Mouse (Mus musculus): Measurements from ENCODE around the gene Spocd1. TPM values are rescaled to one million over a fixed set of nuclear protein-coding genes. Genes with fewer than 3 reads are reported as not detected.
A peak's percentile ranks its signal among the peaks of the same experiment; 100 is the strongest.

Gene Spocd1
- polyA plus RNA-seq, 1 experiment from 2014 or later = not detected

DNA sequence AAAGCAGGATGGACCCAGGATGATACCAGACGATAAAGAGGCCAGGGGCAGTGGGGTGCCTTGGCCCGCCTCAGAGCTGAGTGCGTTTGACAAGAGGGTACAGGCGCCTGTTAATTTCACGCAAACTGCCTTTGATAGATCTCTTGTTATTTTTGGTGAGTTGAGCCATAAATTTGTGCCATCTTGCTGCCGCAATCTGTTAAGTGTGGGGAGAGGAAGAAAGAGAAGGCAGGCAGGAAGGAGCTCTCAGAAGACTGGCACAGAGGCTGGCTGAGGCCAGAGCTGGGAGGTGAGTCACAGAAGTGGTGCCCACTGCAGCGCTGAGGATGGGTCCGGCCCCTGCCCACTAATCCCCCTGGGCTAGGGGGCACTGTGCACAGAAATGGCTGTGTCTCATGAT, 66.2 kb downstream of the Spocd1 start:
- no peaks in the 10 kb centered on the region for H3K9me3 ChIP-seq (ENCODE audit: control insufficient read depth, low read length)
- WGBS = 90% methylated on average over 8 of the region's 8 CpGs
- no peaks in the 10 kb centered on the region for H3K36me3 ChIP-seq (ENCODE audit: control insufficient read depth, insufficient read depth, low read length)
- H3K27me3 ChIP-seq (ENCODE audit: control insufficient read depth, insufficient read depth, low read length) = 0 out of 2 replicates have a peak, but pooled peaks cover 3% of the 10 kb centered on the region
- no peak for ATAC-seq (ENCODE audit: low FRiP score)
- no peak overlapping the region for H3K4me3 ChIP-seq (ENCODE audit: low read depth, low read length)
- H3K27ac ChIP-seq (ENCODE audit: low read depth, low read length) = no peak overlapping the region
- no peaks in the 10 kb centered on the region for H3K4me1 ChIP-seq (replicated peaks; ENCODE audit: control insufficient read depth, insufficient read depth, low read length)
- no peak for DNase-seq (ENCODE audit: low spot score)
- H3K9ac ChIP-seq (ENCODE audit: low read depth, low read length) = no peak overlapping the region
- no peak overlapping the region for H3K4me2 ChIP-seq (replicated peaks; ENCODE audit: low read depth, low read length)

DNA sequence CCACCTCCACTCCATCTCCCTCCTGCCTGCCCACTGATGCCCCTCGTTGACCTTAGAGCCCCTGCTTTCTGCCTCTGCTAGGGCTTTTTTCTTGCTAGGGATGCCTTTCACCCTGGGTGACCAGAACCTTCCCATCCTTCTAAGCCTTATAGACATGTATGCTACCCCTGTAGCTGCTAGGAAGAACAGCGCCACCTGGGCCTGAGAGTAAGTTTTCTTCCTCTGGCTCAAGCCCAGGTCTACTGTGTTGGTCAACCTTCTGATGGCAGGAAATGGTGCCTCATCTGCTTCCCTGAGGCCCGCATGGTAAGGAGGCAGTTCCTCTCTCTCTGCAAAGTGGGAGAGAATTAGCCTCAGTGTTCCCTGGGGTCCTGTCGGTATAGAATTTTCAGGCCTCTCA, 67.0 kb downstream of the Spocd1 start:
- 81% methylated on average over 4 of the region's 4 CpGs for WGBS
- no peak overlapping the region for H3K4me3 ChIP-seq (ENCODE audit: low read depth, low read length)
- ATAC-seq (ENCODE audit: low FRiP score) (no peak), DNase-seq (ENCODE audit: low spot score) (no peak)
- no peak overlapping the region for H3K4me2 ChIP-seq (replicated peaks; ENCODE audit: low read depth, low read length)
- H3K27me3 ChIP-seq (ENCODE audit: control insufficient read depth, insufficient read depth, low read length) = 0 out of 2 replicates have a peak, but pooled peaks cover 3% of the 10 kb centered on the region
- no peaks in the 10 kb centered on the region for H3K4me1 ChIP-seq (replicated peaks; ENCODE audit: control insufficient read depth, insufficient read depth, low read length)
- H3K9me3 ChIP-seq (ENCODE audit: control insufficient read depth, low read length) = no peaks in the 10 kb centered on the region
- no peak overlapping the region for H3K9ac ChIP-seq (ENCODE audit: low read depth, low read length)
- no peak overlapping the region for H3K27ac ChIP-seq (ENCODE audit: low read depth, low read length)
- no peaks in the 10 kb centered on the region for H3K36me3 ChIP-seq (ENCODE audit: control insufficient read depth, insufficient read depth, low read length)

DNA sequence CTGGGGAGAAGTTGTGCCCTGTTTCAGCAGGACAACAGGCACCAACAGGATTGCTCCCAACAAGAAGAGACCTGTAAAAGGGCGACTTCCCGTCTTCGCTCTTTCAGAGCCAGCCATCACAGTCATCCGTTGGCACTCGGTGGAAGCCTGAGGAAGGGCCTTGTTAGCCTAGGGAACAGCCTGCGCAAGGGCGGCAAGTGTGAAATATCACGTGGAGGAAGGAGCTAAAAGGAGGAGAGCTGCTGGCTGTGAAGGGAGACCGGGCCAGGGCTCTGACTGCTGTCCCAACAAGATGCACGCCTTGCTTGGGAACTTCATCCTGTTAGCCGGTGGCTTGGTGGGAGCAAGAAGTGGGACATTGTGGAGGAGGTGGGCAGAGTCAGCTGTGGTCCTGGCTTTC, 69.1 kb downstream of the Spocd1 start:
- Histone ChIP-seq H3K4me1 (replicated peaks; ENCODE audit: control insufficient read depth, insufficient read depth, low read length) (0 out of 2 replicates have a peak, but pooled peaks cover 3% of the 10 kb centered on the region), H3K36me3 (ENCODE audit: control insufficient read depth, insufficient read depth, low read length) (no peaks in the 10 kb centered on the region), H3K4me2 (replicated peaks; ENCODE audit: low read depth, low read length) (no peak overlapping the region), H3K9ac (ENCODE audit: low read depth, low read length) (no peak overlapping the region), H3K27ac (ENCODE audit: low read depth, low read length) (no peak overlapping the region), H3K9me3 (ENCODE audit: control insufficient read depth, low read length) (no peaks in the 10 kb centered on the region), H3K4me3 (ENCODE audit: low read depth, low read length) (no peak overlapping the region), H3K27me3 (ENCODE audit: control insufficient read depth, insufficient read depth, low read length) (0 out of 2 replicates have a peak, but pooled peaks cover 3% of the 10 kb centered on the region)
- 68% methylated on average over 11 of the region's 11 CpGs for WGBS
- no peak for DNase-seq (ENCODE audit: low spot score)
- no peak for ATAC-seq (ENCODE audit: low FRiP score)

DNA sequence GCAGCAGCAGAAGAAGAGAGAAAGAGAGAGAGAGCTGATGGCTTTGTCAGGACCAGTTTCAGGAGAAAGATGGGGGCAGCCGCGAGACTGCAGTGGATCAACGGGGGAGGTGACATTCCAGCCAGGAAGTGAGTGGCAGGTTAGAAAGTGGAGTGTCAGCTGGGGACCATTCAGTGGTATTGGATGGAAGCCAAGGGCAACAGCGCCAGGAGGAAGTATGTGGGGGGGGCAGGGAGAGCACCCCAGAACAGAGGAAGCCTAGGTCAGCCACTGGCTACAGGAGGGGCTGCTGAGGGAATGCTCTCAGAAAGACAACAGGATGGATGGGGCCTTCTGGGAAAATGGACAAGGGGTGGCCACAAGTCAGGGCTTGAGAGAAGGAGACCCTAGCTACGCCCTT, 72.7 kb downstream of the Spocd1 start:
- Histone ChIP-seq H3K9me3 (ENCODE audit: control insufficient read depth, low read length) (no peaks in the 10 kb centered on the region), H3K9ac (ENCODE audit: low read depth, low read length) (no peak overlapping the region), H3K27ac (ENCODE audit: low read depth, low read length) (no peak overlapping the region), H3K36me3 (ENCODE audit: control insufficient read depth, insufficient read depth, low read length) (no peaks in the 10 kb centered on the region), H3K4me2 (replicated peaks; ENCODE audit: low read depth, low read length) (no peak overlapping the region), H3K4me1 (replicated peaks; ENCODE audit: control insufficient read depth, insufficient read depth, low read length) (0 out of 2 replicates have a peak, but pooled peaks cover 4% of the 10 kb centered on the region), H3K27me3 (ENCODE audit: control insufficient read depth, insufficient read depth, low read length) (peaks cover 3% of the 10 kb centered on the region; the same call in 1 of the 2 replicates), H3K4me3 (ENCODE audit: low read depth, low read length) (no peak overlapping the region)
- 36% methylated on average over 5 of the region's 5 CpGs for WGBS
- ATAC-seq (ENCODE audit: low FRiP score) (no peak), DNase-seq (ENCODE audit: low spot score) (no peak)

DNA sequence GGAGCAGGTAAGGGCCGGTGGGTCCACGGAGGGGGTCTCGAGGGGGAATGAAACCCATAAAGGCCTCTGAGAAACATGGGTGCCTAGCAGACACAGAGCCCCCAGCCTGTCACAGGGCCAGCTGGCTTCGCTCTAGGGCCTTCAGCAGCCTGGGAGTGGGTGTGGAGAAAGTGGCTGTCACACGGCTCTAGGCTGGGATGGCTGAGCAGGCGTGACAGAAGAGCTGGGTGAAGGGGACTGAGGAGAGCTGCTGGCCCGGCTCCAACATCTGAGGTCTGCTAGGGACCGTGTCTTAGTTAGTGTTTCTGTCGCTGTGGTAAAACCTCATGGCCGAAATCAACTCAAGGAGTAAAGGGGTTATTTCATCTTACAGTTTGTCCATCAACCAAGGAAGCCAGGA, 73.1 kb downstream of the Spocd1 start:
- ATAC-seq (ENCODE audit: low FRiP score) (no peak), DNase-seq (ENCODE audit: low spot score) (no peak)
- no peaks in the 10 kb centered on the region for H3K36me3 ChIP-seq (ENCODE audit: control insufficient read depth, insufficient read depth, low read length)
- no peak overlapping the region for H3K9ac ChIP-seq (ENCODE audit: low read depth, low read length)
- H3K27ac ChIP-seq (ENCODE audit: low read depth, low read length) = no peak overlapping the region
- no peak overlapping the region for H3K4me2 ChIP-seq (replicated peaks; ENCODE audit: low read depth, low read length)
- H3K4me3 ChIP-seq (ENCODE audit: low read depth, low read length) = no peak overlapping the region
- H3K27me3 ChIP-seq (ENCODE audit: control insufficient read depth, insufficient read depth, low read length) = peaks cover 3% of the 10 kb centered on the region
- H3K4me1 ChIP-seq (replicated peaks; ENCODE audit: control insufficient read depth, insufficient read depth, low read length) = 0 out of 2 replicates have a peak, but pooled peaks cover 4% of the 10 kb centered on the region
- H3K9me3 ChIP-seq (ENCODE audit: control insufficient read depth, low read length) = no peaks in the 10 kb centered on the region
- 78% methylated on average over 10 of the region's 10 CpGs for WGBS

DNA sequence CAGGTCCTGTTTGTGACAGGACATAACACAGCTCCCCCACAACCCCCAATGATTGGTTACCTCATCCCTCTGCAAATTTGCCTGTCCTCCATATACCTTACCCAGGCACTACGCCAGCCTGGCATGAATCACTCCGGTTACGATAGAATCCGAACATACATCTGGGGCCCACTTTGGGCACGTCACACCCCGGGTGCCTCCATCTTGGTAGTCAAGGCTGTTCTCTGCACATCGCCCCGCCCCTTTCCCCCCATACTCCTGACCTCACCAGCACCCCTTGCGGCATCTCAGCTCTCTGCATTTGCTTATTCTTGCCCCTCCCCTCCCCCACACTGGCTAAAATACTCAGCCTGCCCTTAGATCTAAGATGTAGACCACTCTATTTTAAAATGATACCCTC, 76.5 kb downstream of the Spocd1 start:
- no peaks in the 10 kb centered on the region for H3K9me3 ChIP-seq (ENCODE audit: control insufficient read depth, low read length)
- ATAC-seq (ENCODE audit: low FRiP score) (no peak), DNase-seq (ENCODE audit: low spot score) (no peak)
- H3K36me3 ChIP-seq (ENCODE audit: control insufficient read depth, insufficient read depth, low read length) = no peaks in the 10 kb centered on the region
- H3K4me2 ChIP-seq (replicated peaks; ENCODE audit: low read depth, low read length) = no peak overlapping the region
- no peak overlapping the region for H3K9ac ChIP-seq (ENCODE audit: low read depth, low read length)
- H3K4me3 ChIP-seq (ENCODE audit: low read depth, low read length) = no peak overlapping the region
- no peak overlapping the region for H3K27ac ChIP-seq (ENCODE audit: low read depth, low read length)
- 43% methylated on average over 9 of the region's 9 CpGs for WGBS
- 0 out of 2 replicates have a peak, but pooled peaks cover 6% of the 10 kb centered on the region for H3K4me1 ChIP-seq (replicated peaks; ENCODE audit: control insufficient read depth, insufficient read depth, low read length)
- peaks cover 12% of the 10 kb centered on the region for H3K27me3 ChIP-seq (ENCODE audit: control insufficient read depth, insufficient read depth, low read length)

DNA sequence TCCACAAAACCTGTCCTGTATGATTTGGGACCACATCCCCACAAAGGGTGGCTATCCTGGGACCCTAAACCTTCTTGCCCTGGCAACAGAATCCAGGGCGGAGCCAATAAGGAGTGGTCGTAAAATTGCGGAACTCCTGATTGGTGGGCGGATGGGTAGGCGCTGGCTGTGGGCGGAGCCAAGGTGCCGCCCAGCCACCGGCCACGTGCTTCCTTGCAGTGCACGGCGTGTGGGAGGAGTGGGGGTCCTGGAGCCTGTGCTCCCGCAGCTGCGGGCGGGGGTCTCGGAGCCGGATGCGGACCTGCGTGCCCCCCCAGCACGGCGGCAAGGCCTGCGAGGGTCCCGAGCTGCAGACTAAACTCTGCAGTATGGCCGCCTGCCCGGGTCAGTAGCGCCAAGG, 77.5 kb downstream of the Spocd1 start:
- H3K4me1 ChIP-seq (replicated peaks; ENCODE audit: control insufficient read depth, insufficient read depth, low read length) = 0 out of 2 replicates have a peak, but pooled peaks cover 4% of the 10 kb centered on the region
- no peak for DNase-seq (ENCODE audit: low spot score)

More for the DNA sequence above, 77.5 kb downstream of the Spocd1 start:
- ATAC-seq (ENCODE audit: low FRiP score) = no peak
- peak overlapping the region; percentile 34; the same call in 1 of the 2 replicates for H3K9ac ChIP-seq (ENCODE audit: low read depth, low read length)
- H3K4me2 ChIP-seq (replicated peaks; ENCODE audit: low read depth, low read length) = peak overlapping the region; percentile 36
- WGBS = 17% methylated on average over 23 of the region's 25 CpGs
- peaks cover 12% of the 10 kb centered on the region for H3K27me3 ChIP-seq (ENCODE audit: control insufficient read depth, insufficient read depth, low read length)
- no peaks in the 10 kb centered on the region for H3K36me3 ChIP-seq (ENCODE audit: control insufficient read depth, insufficient read depth, low read length)
- H3K9me3 ChIP-seq (ENCODE audit: control insufficient read depth, low read length) = no peaks in the 10 kb centered on the region
- H3K27ac ChIP-seq (ENCODE audit: low read depth, low read length) = no peak overlapping the region
- 0 out of 2 replicates have a peak overlapping the region, but pooled peaks have one; percentile 14 for H3K4me3 ChIP-seq (ENCODE audit: low read depth, low read length)

Other genes with a start within 250 kb of the Spocd1 start
- gene Tmem39b, start 232.4 kb upstream of the Spocd1 start, polyA plus RNA-seq (2014; fragmentation: Nextera tagmentation; extraction: Ambion mirVana) = 27.7 and 30.9 TPM in 2 replicates
- gene Khdrbs1, start 186.9 kb upstream of the Spocd1 start, polyA plus RNA-seq (2014; fragmentation: Nextera tagmentation; extraction: Ambion mirVana) = 158 and 183 TPM in 2 replicates
- 307 and 318 TPM in 2 replicates for gene Ptp4a2, start 118.0 kb upstream of the Spocd1 start, polyA plus RNA-seq (2014; fragmentation: Nextera tagmentation; extraction: Ambion mirVana)
- 4.5 and 6.3 TPM in 2 replicates for gene Adgrb2, start 55.6 kb downstream of the Spocd1 start, polyA plus RNA-seq (2014; fragmentation: Nextera tagmentation; extraction: Ambion mirVana)
- 5.3 and 9.9 TPM in 2 replicates for gene Col16a1, start 118.6 kb downstream of the Spocd1 start, polyA plus RNA-seq (2014; fragmentation: Nextera tagmentation; extraction: Ambion mirVana)
- 71.4 and 72.4 TPM in 2 replicates for gene Pef1, start 173.3 kb downstream of the Spocd1 start, polyA plus RNA-seq (2014; fragmentation: Nextera tagmentation; extraction: Ambion mirVana)
- gene Hcrtr1, start 210.1 kb downstream of the Spocd1 start, polyA plus RNA-seq (2014; fragmentation: Nextera tagmentation; extraction: Ambion mirVana) = 0.46 and 0.59 TPM in 2 replicates
- 8.2 and 10.0 TPM in 2 replicates for gene Tinagl1, start 245.9 kb downstream of the Spocd1 start, polyA plus RNA-seq (2014; fragmentation: Nextera tagmentation; extraction: Ambion mirVana)